Mouse (Mus musculus): Measurements from ENCODE around the gene Car1. TPM values are rescaled to one million over a fixed set of nuclear protein-coding genes. Genes with fewer than 3 reads are reported as not detected.
"Not testable (repeated sequence)": the region's sequence is repeated elsewhere in the genome, so short reads cannot be mapped to it uniquely, and the experiment has no call there.

Gene Car1
- polyA plus RNA-seq, 1 experiment from 2014 or later = not detected

GRCm38 (mm10) chr3:14772473-14772872, 35.7 kb downstream of the Car1 start:
- H3K9me3 ChIP-seq (replicated peaks; ENCODE audit: control insufficient read depth, low read length); H3K27me3 ChIP-seq (replicated peaks; ENCODE audit: control insufficient read depth, insufficient read depth, low read length); H3K4me3 ChIP-seq (ENCODE audit: low read depth, low read length); H3K4me1 ChIP-seq (ENCODE audit: control insufficient read depth, insufficient read depth, low read length); H3K36me3 ChIP-seq (ENCODE audit: control insufficient read depth, insufficient read depth, low read length); H3K9ac ChIP-seq (ENCODE audit: low read length); H3K4me2 ChIP-seq (ENCODE audit: low read length); H3K27ac ChIP-seq (ENCODE audit: low read depth, low read length); ATAC-seq; DNase-seq (ENCODE audit: low spot score): not testable (repeated sequence)
- 95% methylated on average over 1 of the region's 1 CpGs for WGBS

DNA sequence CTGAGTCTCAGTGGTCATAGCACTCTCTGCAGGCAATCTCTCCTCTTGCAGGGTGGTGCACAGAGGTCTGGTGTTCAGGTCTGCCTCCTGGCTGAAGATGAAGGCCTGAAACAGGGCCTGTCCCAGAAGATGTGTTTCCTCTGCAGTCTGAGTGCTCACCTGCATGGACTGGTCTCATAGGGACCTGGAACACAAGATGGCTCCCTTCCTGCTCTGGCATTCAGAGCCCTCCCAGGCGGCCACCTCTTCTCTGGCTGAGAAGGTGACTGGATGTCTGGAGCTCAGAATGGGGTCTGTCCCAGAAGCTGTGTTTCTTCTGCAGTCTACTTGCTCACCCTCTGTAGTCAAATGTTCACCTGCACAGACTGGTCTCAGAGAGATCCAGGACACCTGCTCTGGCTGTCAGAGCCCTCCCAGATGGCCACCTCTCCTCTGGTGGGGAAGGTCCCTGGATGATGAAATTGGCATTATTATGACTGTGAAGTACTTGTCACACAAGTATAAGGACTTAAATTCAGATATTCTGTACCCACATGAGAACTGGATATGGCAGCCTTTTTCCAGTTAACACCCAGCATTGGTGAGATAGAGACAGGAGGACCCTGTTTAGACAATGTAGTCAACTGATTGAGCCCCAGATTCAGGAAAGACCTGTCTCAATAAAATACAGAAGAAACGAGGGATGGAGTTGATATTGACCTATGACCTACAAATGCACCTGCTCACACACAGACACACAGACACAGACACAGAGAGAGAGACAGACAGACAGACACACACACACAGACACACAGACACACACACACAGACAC, 43.2 kb downstream of the Car1 start:
- H3K36me3 ChIP-seq (ENCODE audit: control insufficient read depth, insufficient read depth, low read length) = no peaks in the 10 kb centered on the region
- H3K27me3 ChIP-seq (replicated peaks; ENCODE audit: control insufficient read depth, insufficient read depth, low read length) = no peaks in the 10 kb centered on the region
- ATAC-seq (no peak), DNase-seq (ENCODE audit: low spot score) (no peak)
- H3K4me1 ChIP-seq (ENCODE audit: control insufficient read depth, insufficient read depth, low read length) = no peaks in the 10 kb centered on the region
- H3K9ac ChIP-seq (ENCODE audit: low read length) = no peak overlapping the region
- no peak overlapping the region for H3K4me3 ChIP-seq (ENCODE audit: low read depth, low read length)
- H3K27ac ChIP-seq (ENCODE audit: low read depth, low read length) = no peak overlapping the region
- H3K9me3 ChIP-seq (replicated peaks; ENCODE audit: control insufficient read depth, low read length) = no peaks in the 10 kb centered on the region
- 69% methylated on average over 2 of the region's 2 CpGs for WGBS
- H3K4me2 ChIP-seq (ENCODE audit: low read length) = no peak overlapping the region

GRCm38 (mm10) chr3:14755716-14756115, 52.5 kb downstream of the Car1 start:
- H3K36me3 ChIP-seq (ENCODE audit: control insufficient read depth, insufficient read depth, low read length) = no peaks in the 10 kb centered on the region
- no peaks in the 10 kb centered on the region for H3K9me3 ChIP-seq (replicated peaks; ENCODE audit: control insufficient read depth, low read length)
- no peak overlapping the region for H3K27ac ChIP-seq (ENCODE audit: low read depth, low read length)
- no peak overlapping the region for H3K4me2 ChIP-seq (ENCODE audit: low read length)
- ATAC-seq (no peak), DNase-seq (ENCODE audit: low spot score) (no peak)
- H3K9ac ChIP-seq (ENCODE audit: low read length) = no peak overlapping the region
- H3K27me3 ChIP-seq (replicated peaks; ENCODE audit: control insufficient read depth, insufficient read depth, low read length) = no peaks in the 10 kb centered on the region
- WGBS = 87% methylated on average over 1 of the region's 1 CpGs
- no peaks in the 10 kb centered on the region for H3K4me1 ChIP-seq (ENCODE audit: control insufficient read depth, insufficient read depth, low read length)
- H3K4me3 ChIP-seq (ENCODE audit: low read depth, low read length) = no peak overlapping the region

- Histone ChIP-seq H3K4me1 (ENCODE audit: control insufficient read depth, insufficient read depth, low read length) (no peaks in the 10 kb centered on the region), H3K4me3 (ENCODE audit: low read depth, low read length) (no peak overlapping the region), H3K9me3 (replicated peaks; ENCODE audit: control insufficient read depth, low read length) (no peaks in the 10 kb centered on the region), H3K27ac (ENCODE audit: low read depth, low read length) (no peak overlapping the region), H3K36me3 (ENCODE audit: control insufficient read depth, insufficient read depth, low read length) (no peaks in the 10 kb centered on the region), H3K27me3 (replicated peaks; ENCODE audit: control insufficient read depth, insufficient read depth, low read length) (no peaks in the 10 kb centered on the region), H3K4me2 (ENCODE audit: low read length) (no peak overlapping the region), H3K9ac (ENCODE audit: low read length) (no peak overlapping the region)
- DNase-seq (ENCODE audit: low spot score) (no peak), ATAC-seq (no peak)
- WGBS = 90% methylated on average over 3 of the region's 3 CpGs
Observed at GRCm38 (mm10) chr3:14746041-14746440, 62.1 kb downstream of the Car1 start.

DNA sequence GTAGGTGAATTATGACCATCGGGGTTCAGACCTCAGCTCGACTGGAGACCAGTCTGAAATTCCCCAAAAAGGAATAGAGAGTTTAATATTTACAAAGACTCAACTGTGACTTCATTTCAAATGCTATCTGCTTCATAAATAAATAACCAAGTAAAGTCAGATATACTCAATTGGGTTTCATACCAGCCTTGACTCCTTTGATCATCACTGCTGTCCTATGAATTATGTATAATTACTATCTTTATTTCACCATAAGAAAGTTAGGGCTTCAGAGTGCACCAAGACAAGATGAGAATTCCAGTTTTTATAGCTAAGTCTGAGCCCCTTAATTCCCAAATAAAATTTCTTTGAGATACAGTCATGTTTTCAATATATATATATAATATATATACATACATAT, 69.9 kb downstream of the Car1 start:
- Histone ChIP-seq H3K4me2 (ENCODE audit: low read length) (no peak overlapping the region), H3K36me3 (ENCODE audit: control insufficient read depth, insufficient read depth, low read length) (no peaks in the 10 kb centered on the region), H3K9me3 (replicated peaks; ENCODE audit: control insufficient read depth, low read length) (no peaks in the 10 kb centered on the region), H3K27me3 (replicated peaks; ENCODE audit: control insufficient read depth, insufficient read depth, low read length) (no peaks in the 10 kb centered on the region), H3K4me3 (ENCODE audit: low read depth, low read length) (no peak overlapping the region), H3K4me1 (ENCODE audit: control insufficient read depth, insufficient read depth, low read length) (no peaks in the 10 kb centered on the region), H3K9ac (ENCODE audit: low read length) (no peak overlapping the region), H3K27ac (ENCODE audit: low read depth, low read length) (no peak overlapping the region)
- no peak for ATAC-seq
- DNase-seq (ENCODE audit: low spot score) = no peak
- WGBS = 90% methylated on average over 2 of the region's 2 CpGs

DNA sequence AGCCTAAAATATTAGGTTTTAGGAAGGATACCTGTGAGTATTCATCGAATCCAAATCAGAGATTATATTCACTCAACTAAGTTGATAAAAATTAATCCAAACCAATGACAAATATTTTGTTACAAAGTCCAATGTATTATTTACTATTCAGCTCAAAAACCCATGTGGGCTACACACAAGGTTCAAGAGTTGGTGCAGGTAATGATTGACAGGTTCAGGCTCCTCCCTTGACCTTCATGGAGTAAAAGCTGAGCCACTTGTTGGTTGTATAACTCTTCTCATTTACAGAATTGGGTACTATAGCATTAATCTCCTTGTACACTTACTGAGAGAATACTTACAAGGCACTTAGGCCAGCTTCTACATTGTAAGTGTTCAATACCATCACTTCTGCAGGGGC, 80.7 kb downstream of the Car1 start:
- H3K9ac ChIP-seq (ENCODE audit: low read length); H3K27ac ChIP-seq (ENCODE audit: low read depth, low read length); H3K4me1 ChIP-seq (ENCODE audit: control insufficient read depth, insufficient read depth, low read length); ATAC-seq; DNase-seq (ENCODE audit: low spot score); H3K36me3 ChIP-seq (ENCODE audit: control insufficient read depth, insufficient read depth, low read length); H3K27me3 ChIP-seq (replicated peaks; ENCODE audit: control insufficient read depth, insufficient read depth, low read length); H3K4me3 ChIP-seq (ENCODE audit: low read depth, low read length); H3K9me3 ChIP-seq (replicated peaks; ENCODE audit: control insufficient read depth, low read length); H3K4me2 ChIP-seq (ENCODE audit: low read length): not testable (repeated sequence)
- WGBS = 88% methylated on average over 1 of the region's 1 CpGs

GRCm38 (mm10) chr3:14725462-14725861, 82.7 kb downstream of the Car1 start:
- H3K4me3 ChIP-seq (ENCODE audit: low read depth, low read length); DNase-seq (ENCODE audit: low spot score); H3K9me3 ChIP-seq (replicated peaks; ENCODE audit: control insufficient read depth, low read length); H3K27ac ChIP-seq (ENCODE audit: low read depth, low read length); H3K27me3 ChIP-seq (replicated peaks; ENCODE audit: control insufficient read depth, insufficient read depth, low read length); H3K36me3 ChIP-seq (ENCODE audit: control insufficient read depth, insufficient read depth, low read length); H3K4me1 ChIP-seq (ENCODE audit: control insufficient read depth, insufficient read depth, low read length); ATAC-seq; H3K4me2 ChIP-seq (ENCODE audit: low read length); H3K9ac ChIP-seq (ENCODE audit: low read length): not testable (repeated sequence)

Other genes with a start within 250 kb of the Car1 start
- 348 and 375 TPM in 2 replicates for gene 1810022K09Rik, start 197.1 kb downstream of the Car1 start, polyA plus RNA-seq (2014; fragmentation: Nextera tagmentation; extraction: Ambion mirVana)
- 1.5 TPM in 2 replicates for gene Car13, start 166.6 kb downstream of the Car1 start, polyA plus RNA-seq (2014; fragmentation: Nextera tagmentation; extraction: Ambion mirVana)
- gene Car3, start 55.1 kb upstream of the Car1 start, polyA plus RNA-seq (2014; fragmentation: Nextera tagmentation; extraction: Ambion mirVana) = 1.1 and 1.5 TPM in 2 replicates
- gene Car2, start 77.9 kb upstream of the Car1 start, polyA plus RNA-seq (2014; fragmentation: Nextera tagmentation; extraction: Ambion mirVana) = 22.1 and 25.5 TPM in 2 replicates

All from forebrain, embryonic 14.5 days (tissue).